ENCODE assay signal across 12 mouse cellular contexts in the genomic region with DNA sequence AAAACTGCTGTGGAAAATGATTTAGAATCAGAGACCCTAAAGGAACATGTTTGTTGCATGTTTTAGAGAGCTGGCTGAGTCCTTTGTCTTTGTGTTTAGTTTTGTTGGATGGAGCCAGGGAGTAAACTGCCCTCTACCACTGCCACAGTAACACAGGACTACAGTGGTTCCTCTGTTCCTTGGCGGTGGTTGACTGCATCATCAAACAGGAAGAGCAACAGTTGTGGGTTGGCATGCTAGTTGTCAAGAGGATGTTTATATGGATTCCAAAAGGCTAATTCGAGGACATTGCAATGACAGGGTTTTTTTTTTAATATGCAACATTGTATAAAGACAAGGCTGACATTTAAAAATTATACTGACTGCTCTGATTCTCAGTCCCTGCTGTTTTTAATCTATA. TPM values are rescaled to one million over a fixed set of nuclear protein-coding genes. Genes with fewer than 3 reads are reported as not detected.
DNase-seq lines count a peak whose midpoint lies in the region; ATAC-seq and TF ChIP-seq lines count a peak whose summit lies in the region.
"Had no signal": no experiment of that assay in that cellular context is flagged by ENCODE, and none has a peak within 500 bp of the region (broad histone marks: within the 10 kb centered on the region; RNA-seq: fewer than 3 reads in every experiment).

No protein-coding gene starts in this region.

- no peak for DNase-seq in heart, adult 8-10 months (ENCODE audit: low spot score)
- DNase-seq in midbrain, embryonic 11.5 days (ENCODE audit: low spot score, missing footprints): no peak
- no peak for DNase-seq in limb, embryonic 10.5 days (ENCODE audit: low spot score)
- DNase-seq in urinary bladder, postnatal 4 days (ENCODE audit: low spot score in 2 of 2): no peak
- DNase-seq in spleen, postnatal 36 days (ENCODE audit: low spot score in 2 of 2): no peak
- DNase-seq: cerebellum, adult 18-20 months had no signal

- ATAC-seq in heart, embryonic 11.5 days (replicated peaks; ENCODE audit: insufficient number of reproducible peaks, low FRiP score, low TSS enrichment): no peak
- ATAC-seq in midbrain, embryonic 11.5 days (ENCODE audit: low FRiP score): no peak
- ATAC-seq in midbrain, embryonic 13.5 days: no peak

- TF ChIP-seq POLR2A in myocyte (IDR thresholded peaks at IDR 0.05; ENCODE audit: insufficient read length, low read depth): no peak

- peak overlapping the region; percentile 57; the same call in 1 of the 2 replicates for H3K27ac ChIP-seq in heart, embryonic 11.5 days (ENCODE audit: low read depth, low read length)
- H3K27ac ChIP-seq in midbrain, embryonic 11.5 days (ENCODE audit: low read depth, low read length): no peak overlapping the region
- H3K27ac ChIP-seq in midbrain, embryonic 13.5 days: no peak overlapping the region
- peak overlapping the region; percentile 12; the same call in 1 of the 2 replicates for H3K27ac ChIP-seq in limb, embryonic 10.5 days
- H3K27ac ChIP-seq: hindbrain, embryonic 15.5 days; neural tube, embryonic 12.5 days had no signal

- H3ac ChIP-seq in myocyte (ENCODE audit: control insufficient read depth, insufficient read length): no peak overlapping the region

- H3K4me3 ChIP-seq in heart, embryonic 11.5 days (ENCODE audit: low read depth, low read length): no peak overlapping the region
- no peak overlapping the region for H3K4me3 ChIP-seq in midbrain, embryonic 11.5 days (ENCODE audit: low read depth, low read length)
- H3K4me3 ChIP-seq in midbrain, embryonic 13.5 days (replicated peaks): no peak overlapping the region
- H3K4me3 ChIP-seq in limb, embryonic 10.5 days: no peak overlapping the region
- no peak overlapping the region for H3K4me3 ChIP-seq in myocyte
- H3K4me3 ChIP-seq: hindbrain, embryonic 15.5 days; neural tube, embryonic 12.5 days had no signal

- H3K9ac ChIP-seq in heart, embryonic 11.5 days (ENCODE audit: low read depth, low read length): 0 out of 2 replicates have a peak overlapping the region, but pooled peaks have one; percentile 28
- peak overlapping the region; percentile 5; the same call in 1 of the 2 replicates for H3K9ac ChIP-seq in midbrain, embryonic 11.5 days (ENCODE audit: low read length)
- H3K9ac ChIP-seq in midbrain, embryonic 13.5 days (replicated peaks): no peak overlapping the region
- H3K9ac ChIP-seq: hindbrain, embryonic 15.5 days; neural tube, embryonic 12.5 days had no signal

- WGBS in heart, embryonic 11.5 days (ENCODE audit: insufficient replicate concordance): 71% methylated on average over 2 of the region's 2 CpGs
- WGBS in midbrain, embryonic 11.5 days: 83% methylated on average over 2 of the region's 2 CpGs
- WGBS in midbrain, embryonic 13.5 days: 86% methylated on average over 2 of the region's 2 CpGs
- WGBS in limb, embryonic 10.5 days: 82% methylated on average over 2 of the region's 2 CpGs

- no peaks in the 10 kb centered on the region for H3K9me3 ChIP-seq in heart, embryonic 11.5 days (replicated peaks; ENCODE audit: control insufficient read depth, low read length)
- no peaks in the 10 kb centered on the region for H3K9me3 ChIP-seq in midbrain, embryonic 11.5 days (ENCODE audit: control insufficient read depth, low read length)
- no peaks in the 10 kb centered on the region for H3K9me3 ChIP-seq in midbrain, embryonic 13.5 days
- H3K9me3 ChIP-seq in limb, embryonic 10.5 days (replicated peaks): no peaks in the 10 kb centered on the region
- H3K9me3 ChIP-seq: hindbrain, embryonic 15.5 days; neural tube, embryonic 12.5 days had no signal

- H3K4me2 ChIP-seq in heart, embryonic 11.5 days: no peak overlapping the region
- H3K4me2 ChIP-seq in midbrain, embryonic 11.5 days: no peak overlapping the region
- H3K4me2 ChIP-seq in midbrain, embryonic 13.5 days (replicated peaks): no peak overlapping the region
- peak overlapping the region; percentile 43 for H3K4me2 ChIP-seq in myocyte (ENCODE audit: low read depth)
- H3K4me2 ChIP-seq: hindbrain, embryonic 15.5 days; neural tube, embryonic 12.5 days had no signal

- peaks cover 5% of the 10 kb centered on the region for H3K4me1 ChIP-seq in heart, embryonic 11.5 days (ENCODE audit: control insufficient read depth, insufficient read depth, low read length)
- H3K4me1 ChIP-seq in midbrain, embryonic 11.5 days (ENCODE audit: control insufficient read depth, insufficient read depth, low read length): no peaks in the 10 kb centered on the region
- peaks cover 6% of the 10 kb centered on the region; the same call in 1 of the 2 replicates for H3K4me1 ChIP-seq in midbrain, embryonic 13.5 days (replicated peaks)
- H3K4me1 ChIP-seq in limb, embryonic 10.5 days: peaks cover 28% of the 10 kb centered on the region

- no peaks in the 10 kb centered on the region for H3K36me3 ChIP-seq in heart, embryonic 11.5 days (ENCODE audit: control insufficient read depth, insufficient read depth, low read length)
- no peaks in the 10 kb centered on the region for H3K36me3 ChIP-seq in midbrain, embryonic 11.5 days (ENCODE audit: control insufficient read depth, insufficient read depth, low read length)
- no peaks in the 10 kb centered on the region for H3K36me3 ChIP-seq in midbrain, embryonic 13.5 days
- H3K36me3 ChIP-seq in limb, embryonic 10.5 days: no peaks in the 10 kb centered on the region
- H3K36me3 ChIP-seq in myocyte (ENCODE audit: control insufficient read depth, insufficient read depth): no peaks in the 10 kb centered on the region
- H3K36me3 ChIP-seq: hindbrain, embryonic 15.5 days; neural tube, embryonic 12.5 days had no signal

- H3K27me3 ChIP-seq in heart, embryonic 11.5 days (ENCODE audit: control insufficient read depth, insufficient read depth, low read length): no peaks in the 10 kb centered on the region
- H3K27me3 ChIP-seq in midbrain, embryonic 11.5 days (ENCODE audit: control insufficient read depth, insufficient read depth, low read length): no peaks in the 10 kb centered on the region
- H3K27me3 ChIP-seq in midbrain, embryonic 13.5 days: no peaks in the 10 kb centered on the region
- no peaks in the 10 kb centered on the region for H3K27me3 ChIP-seq in limb, embryonic 10.5 days (ENCODE audit: low read depth, poor library complexity, severe bottlenecking)
- no peaks in the 10 kb centered on the region for H3K27me3 ChIP-seq in myocyte (ENCODE audit: control insufficient read depth, insufficient read depth, insufficient read length)
- H3K27me3 ChIP-seq: CH12.LX; hindbrain, embryonic 15.5 days; neural tube, embryonic 12.5 days had no signal

- peaks cover 85% of the 10 kb centered on the region for H3K79me2 ChIP-seq in myocyte (ENCODE audit: control insufficient read depth, insufficient read depth)

TF ChIP-seq in myocyte, 11 proteins besides CTCF, POLR2A, EP300 and RAD21:
- TF ChIP-seq MAX (IDR thresholded peaks at IDR 0.05; ENCODE audit: low read depth) (peak; percentile 32), E2F4 (IDR thresholded peaks at IDR 0.05; ENCODE audit: insufficient read depth) (no peak)

RNA-seq across cellular contexts. Expression of gene Cyth3, which starts 47.6 kb away (rescaled TPM):
- polyA plus RNA-seq in heart, embryonic 11.5 days (2014; fragmentation: Nextera tagmentation; extraction: Ambion mirVana): 29.1 and 32.8 TPM in 2 replicates
- 10 to 100 TPM; 23.1 to 33.1 (median 27.4) TPM for total RNA-seq in heart, adult 8-10 months (2022)
- polyA plus RNA-seq in midbrain, embryonic 11.5 days (2014; fragmentation: Nextera tagmentation; extraction: Ambion mirVana): 27.6 and 28.9 TPM in 2 replicates
- polyA plus RNA-seq in midbrain, embryonic 13.5 days (2015; fragmentation: Nextera tagmentation; extraction: Ambion mirVana): 29.2 and 31.5 TPM in 2 replicates
- 47.5 and 59.2 TPM in 2 replicates for polyA plus RNA-seq in limb, embryonic 10.5 days (2016; fragmentation: Nextera tagmentation; extraction: Ambion mirVana)
- polyA plus RNA-seq in myocyte (2012; fragmentation: generic; extraction: Trizol): 18.5 TPM

Comparison
In these comparisons a context has a peak if more than half of its experiments do, and no peak if none do; other contexts are left out.
1. H3K27ac ChIP-seq: peak in heart, embryonic 11.5 days (single experiment) and limb, embryonic 10.5 days (single experiment); none in midbrain, embryonic 11.5 days (single experiment) and midbrain, embryonic 13.5 days (single experiment).